Mouse (Mus musculus): Measurements from ENCODE around the gene Cd40. TPM values are rescaled to one million over a fixed set of nuclear protein-coding genes. Genes with fewer than 3 reads are reported as not detected.

Gene Cd40
- polyA plus RNA-seq, 1 experiment, result 6.4 TPM

DNA sequence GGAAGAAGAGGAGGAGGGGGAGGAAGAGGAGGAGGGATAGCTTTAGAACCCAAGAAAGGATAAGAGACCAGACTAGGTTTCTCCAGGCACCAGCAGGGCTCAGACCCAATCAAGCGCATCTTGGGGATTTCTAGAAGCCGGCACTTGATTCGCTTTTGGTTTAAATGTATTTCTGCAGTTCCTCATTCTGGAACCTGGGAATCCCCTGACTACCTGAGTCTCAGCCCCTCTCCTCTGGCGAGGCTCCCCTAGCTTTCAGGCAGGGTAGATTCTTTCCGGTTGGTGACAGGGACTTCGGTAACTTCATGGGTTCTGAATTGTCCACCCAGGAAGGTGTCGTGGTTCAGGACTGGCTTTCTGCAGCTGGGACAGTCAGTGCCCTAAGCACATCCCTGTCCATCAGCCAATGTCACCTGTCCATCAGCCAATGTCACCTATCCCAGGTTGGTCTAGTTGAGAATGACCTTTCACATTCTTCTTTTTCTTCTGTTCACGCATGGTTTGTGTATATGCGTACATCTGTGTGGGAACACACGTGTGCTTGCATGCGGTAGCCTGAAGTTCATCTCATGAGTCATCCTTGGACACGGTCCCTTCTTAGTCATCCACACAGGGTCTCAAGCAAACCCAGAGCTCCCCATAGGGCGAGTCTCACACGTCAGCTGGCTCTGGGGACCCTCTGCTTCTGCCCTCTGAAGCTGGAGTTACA lies 1.1 kb downstream of the Cd40 start:
- Histone ChIP-seq H3K4me1 (ENCODE audit: control insufficient read depth, insufficient read depth, insufficient read length, low read length) (peaks cover 3% of the 10 kb centered on the region; the same call in 1 of the 2 replicates), H3K27ac (ENCODE audit: insufficient read depth, low read depth, low read length) (no peak overlapping the region), H3K27me3 (ENCODE audit: control insufficient read depth, insufficient read depth, low read length) (no peaks in the 10 kb centered on the region; the same call in 1 of the 2 replicates), H3K4me3 (ENCODE audit: low read depth, low read length) (peak overlapping the region; percentile 59; the same call in 1 of the 2 replicates), H3K36me3 (ENCODE audit: control insufficient read depth, insufficient read depth, low read length) (no peaks in the 10 kb centered on the region)
- 61% methylated on average over 14 of the region's 14 CpGs for WGBS
- TF ChIP-seq POLR2A (IDR thresholded peaks at IDR 0.05; ENCODE audit: low read depth, low read length), result no peak
- TF ChIP-seq CTCF (IDR thresholded peaks at IDR 0.05; ENCODE audit: extremely low read depth, insufficient read length, insufficient replicate concordance, low read depth, low read length), result no peak

DNA sequence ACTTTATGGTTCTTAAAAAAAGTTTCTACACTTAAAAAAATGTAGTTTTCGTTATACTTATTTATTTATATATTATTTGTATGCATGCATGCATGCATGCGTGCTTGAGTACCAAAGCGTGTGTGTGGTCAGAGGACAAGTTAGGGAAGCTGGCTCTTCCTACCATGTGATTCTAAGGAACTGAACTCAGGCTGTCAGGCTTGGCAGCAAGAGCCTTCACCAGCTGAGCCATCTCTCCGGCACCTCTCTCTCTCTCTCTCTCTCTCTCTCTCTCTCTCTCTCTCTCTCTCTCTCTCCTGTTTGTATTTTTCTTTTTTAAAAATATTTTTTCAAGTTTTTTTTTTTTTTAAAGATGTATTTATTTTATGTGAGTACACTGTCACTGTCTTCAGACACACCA lies 4.5 kb downstream of the Cd40 start:
- Histone ChIP-seq H3K27me3 (ENCODE audit: control insufficient read depth, insufficient read depth, low read length) (no peaks in the 10 kb centered on the region; the same call in 1 of the 2 replicates), H3K4me1 (ENCODE audit: control insufficient read depth, insufficient read depth, insufficient read length, low read length) (peaks cover 3% of the 10 kb centered on the region; the same call in 1 of the 2 replicates), H3K4me3 (ENCODE audit: low read depth, low read length) (no peak overlapping the region), H3K36me3 (ENCODE audit: control insufficient read depth, insufficient read depth, low read length) (no peaks in the 10 kb centered on the region), H3K27ac (ENCODE audit: insufficient read depth, low read depth, low read length) (no peak overlapping the region)
- TF ChIP-seq POLR2A (IDR thresholded peaks at IDR 0.05; ENCODE audit: low read depth, low read length) (no peak), CTCF (IDR thresholded peaks at IDR 0.05; ENCODE audit: extremely low read depth, insufficient read length, insufficient replicate concordance, low read depth, low read length) (no peak)
- 89% methylated on average over 4 of the region's 4 CpGs for WGBS

DNA sequence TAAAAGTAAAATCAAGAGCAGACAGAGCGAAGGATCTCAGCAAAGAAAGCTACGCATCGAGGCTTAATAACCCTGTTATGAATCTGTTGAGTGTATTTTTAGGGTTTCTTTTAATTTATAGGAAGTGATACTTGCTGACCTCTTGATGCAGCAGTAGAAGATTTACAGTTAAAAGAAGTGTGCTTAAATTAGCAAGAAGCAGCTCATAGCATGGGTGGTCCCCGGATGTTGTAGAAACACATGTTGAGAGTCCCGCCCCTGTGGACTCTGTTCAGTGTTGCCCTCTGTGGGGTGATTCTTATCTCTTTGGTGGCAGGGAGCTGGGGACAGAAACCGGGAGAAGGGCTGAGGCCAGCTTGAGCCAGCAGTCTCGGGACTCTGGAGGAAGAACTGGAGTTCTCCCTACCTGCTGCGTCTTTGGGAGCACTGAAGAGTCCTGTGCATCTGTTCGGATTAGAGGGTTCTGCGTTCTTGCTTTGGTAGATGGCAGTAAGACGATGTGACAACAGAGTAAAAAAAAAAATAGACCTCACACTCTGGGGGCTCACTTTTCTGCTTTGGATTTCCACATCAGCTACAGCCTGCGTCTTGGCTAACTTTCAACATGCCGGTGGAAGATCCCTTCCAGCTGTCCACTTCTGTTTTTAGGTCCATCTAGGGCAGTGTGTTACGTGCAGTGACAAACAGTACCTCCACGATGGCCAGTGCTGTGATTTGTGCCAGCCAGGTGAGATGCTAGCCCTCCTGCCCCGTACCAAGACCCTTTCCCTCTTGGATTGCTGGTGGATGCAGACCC lies 6.4 kb downstream of the Cd40 start:
- H3K27me3 ChIP-seq (ENCODE audit: control insufficient read depth, insufficient read depth, low read length), result no peaks in the 10 kb centered on the region
- no peak for TF ChIP-seq CTCF (IDR thresholded peaks at IDR 0.05; ENCODE audit: extremely low read depth, insufficient read length, insufficient replicate concordance, low read depth, low read length)
- no peak for TF ChIP-seq POLR2A (IDR thresholded peaks at IDR 0.05; ENCODE audit: low read depth, low read length)
- H3K4me3 ChIP-seq (ENCODE audit: low read depth, low read length), result no peak overlapping the region
- no peaks in the 10 kb centered on the region for H3K4me1 ChIP-seq (ENCODE audit: control insufficient read depth, insufficient read depth, insufficient read length, low read length)
- 59% methylated on average over 16 of the region's 16 CpGs for WGBS
- no peak overlapping the region for H3K27ac ChIP-seq (ENCODE audit: insufficient read depth, low read depth, low read length)
- H3K36me3 ChIP-seq (ENCODE audit: control insufficient read depth, insufficient read depth, low read length), result no peaks in the 10 kb centered on the region

DNA sequence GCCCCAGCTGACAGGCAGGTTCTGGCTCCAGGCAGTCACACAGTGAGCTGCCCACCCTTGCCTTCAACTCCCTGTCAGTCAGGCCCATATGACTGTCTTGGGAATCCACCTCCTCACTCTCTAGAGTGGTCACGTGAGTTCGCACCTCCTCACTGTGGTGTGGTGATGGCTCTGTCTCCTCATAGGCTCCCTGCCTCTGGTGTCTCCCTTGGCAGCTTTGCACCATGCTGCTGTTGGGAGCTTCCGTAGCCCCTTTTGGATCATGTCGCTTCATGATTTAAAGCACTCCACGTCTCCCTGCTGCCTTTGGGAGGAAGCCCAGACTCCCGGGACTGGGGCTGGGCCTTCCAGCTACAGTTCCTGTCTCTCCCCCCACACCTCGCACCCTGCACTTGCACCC lies 9.1 kb downstream of the Cd40 start:
- WGBS, result 63% methylated on average over 7 of the region's 7 CpGs
- Histone ChIP-seq H3K36me3 (ENCODE audit: control insufficient read depth, insufficient read depth, low read length) (no peaks in the 10 kb centered on the region), H3K4me3 (ENCODE audit: low read depth, low read length) (no peak overlapping the region)

GRCm38 (mm10) chr2:165068806-165069205 lies 13.4 kb downstream of the Cd40 start:
- Histone ChIP-seq H3K4me3 (ENCODE audit: low read depth, low read length) (no peak overlapping the region), H3K27ac (ENCODE audit: insufficient read depth, low read depth, low read length) (no peak overlapping the region), H3K36me3 (ENCODE audit: control insufficient read depth, insufficient read depth, low read length) (no peaks in the 10 kb centered on the region), H3K27me3 (ENCODE audit: control insufficient read depth, insufficient read depth, low read length) (no peaks in the 10 kb centered on the region), H3K4me1 (ENCODE audit: control insufficient read depth, insufficient read depth, insufficient read length, low read length) (no peaks in the 10 kb centered on the region)
- no peak for TF ChIP-seq POLR2A (IDR thresholded peaks at IDR 0.05; ENCODE audit: low read depth, low read length)
- no peak for TF ChIP-seq CTCF (IDR thresholded peaks at IDR 0.05; ENCODE audit: extremely low read depth, insufficient read length, insufficient replicate concordance, low read depth, low read length)
- WGBS, result 74% methylated on average over 2 of the region's 2 CpGs

More for the DNA sequence above, 9.1 kb downstream of the Cd40 start:
- TF ChIP-seq POLR2A (IDR thresholded peaks at IDR 0.05; ENCODE audit: low read depth, low read length) (no peak), CTCF (IDR thresholded peaks at IDR 0.05; ENCODE audit: extremely low read depth, insufficient read length, insufficient replicate concordance, low read depth, low read length) (no peak)
- Histone ChIP-seq H3K27me3 (ENCODE audit: control insufficient read depth, insufficient read depth, low read length) (no peaks in the 10 kb centered on the region), H3K27ac (ENCODE audit: insufficient read depth, low read depth, low read length) (no peak overlapping the region), H3K4me1 (ENCODE audit: control insufficient read depth, insufficient read depth, insufficient read length, low read length) (no peaks in the 10 kb centered on the region)

DNA sequence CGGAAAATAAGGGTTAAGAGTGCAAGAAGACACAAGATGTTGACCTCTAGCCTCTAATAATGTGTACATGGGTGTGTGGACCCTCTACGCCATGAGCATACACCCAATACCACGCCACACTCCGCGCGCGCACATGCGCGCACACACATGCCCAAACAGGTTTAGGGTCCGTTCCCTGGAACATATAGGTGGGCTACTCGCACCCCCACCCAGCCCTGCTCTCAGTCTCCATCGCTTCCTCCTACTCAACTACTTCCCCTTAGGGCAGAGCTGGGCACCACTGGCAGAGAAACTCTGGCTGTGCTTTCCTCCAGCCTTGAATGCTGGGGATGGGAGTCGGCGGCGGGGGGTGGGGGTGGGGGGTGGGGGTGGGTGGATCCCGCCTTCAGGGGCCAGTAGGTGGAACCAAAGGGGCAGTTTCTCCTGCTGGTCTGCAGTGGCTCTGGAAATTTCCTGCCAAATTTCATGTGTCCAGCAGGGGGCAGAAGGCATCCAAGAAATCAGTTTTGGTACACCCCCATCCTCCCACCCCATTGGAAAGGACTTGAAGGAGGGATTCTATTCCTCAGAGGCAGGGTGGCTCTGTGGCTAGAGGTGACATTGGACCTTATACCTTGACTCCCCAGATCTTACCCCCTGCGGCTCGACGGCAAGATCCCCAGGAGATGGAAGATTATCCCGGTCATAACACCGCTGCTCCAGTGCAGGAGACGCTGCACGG lies 14.8 kb downstream of the Cd40 start:
- Histone ChIP-seq H3K4me1 (ENCODE audit: control insufficient read depth, insufficient read depth, insufficient read length, low read length) (no peaks in the 10 kb centered on the region), H3K27me3 (ENCODE audit: control insufficient read depth, insufficient read depth, low read length) (no peaks in the 10 kb centered on the region), H3K4me3 (ENCODE audit: low read depth, low read length) (no peak overlapping the region), H3K36me3 (ENCODE audit: control insufficient read depth, insufficient read depth, low read length) (no peaks in the 10 kb centered on the region), H3K27ac (ENCODE audit: insufficient read depth, low read depth, low read length) (no peak overlapping the region)
- 25% methylated on average over 23 of the region's 23 CpGs for WGBS
- TF ChIP-seq CTCF (IDR thresholded peaks at IDR 0.05; ENCODE audit: extremely low read depth, insufficient read length, insufficient replicate concordance, low read depth, low read length) (peak; percentile 61; the same call in 1 of the 2 replicates), POLR2A (IDR thresholded peaks at IDR 0.05; ENCODE audit: low read depth, low read length) (no peak)

All from small intestine, adult 2 months (tissue).